Mouse (Mus musculus) CH12.LX (cell line): ENCODE measurements around the gene Emx2. TPM values are rescaled to one million over a fixed set of nuclear protein-coding genes. Genes with fewer than 3 reads are reported as not detected.

Experiments used
- DNase-seq: peaks from one replicate; pipeline ENCODE4 v3.0.0-alpha.2; 2013; ENCODE audit errors: extremely low read depth
- H3K27ac ChIP-seq: 2 replicates; pipeline ENCODE4 v1.5.1; 2012; ENCODE audit warnings: low read depth, mild to moderate bottlenecking, control low read depth, moderate library complexity; ENCODE audit not compliant: insufficient read depth
- H3K27me3 ChIP-seq: replicated peaks from 2 replicates; pipeline ENCODE3; 2012; ENCODE audit warnings: inconsistent platforms
- H3K36me3 ChIP-seq, 2 experiments: replicated peaks in 1 of 2; 2 replicates each; pipeline versions ENCODE3 to v1.6.1; 2012; ENCODE audit warnings: inconsistent platforms in 1 of 2, low read length in 1 of 2, mild to moderate bottlenecking in 1 of 2, mixed read lengths in 1 of 2, moderate library complexity in 1 of 2; ENCODE audit not compliant: control insufficient read depth in 1 of 2, insufficient read depth in 1 of 2
- H3K4me1 ChIP-seq, 2 experiments: 2 replicates each; pipeline ENCODE4 v1.6.1; 2012; ENCODE audit warnings: inconsistent platforms in 1 of 2, moderate library complexity in 1 of 2; ENCODE audit not compliant: insufficient read depth in 2 of 2, control insufficient read depth in 1 of 2
- H3K4me2 ChIP-seq: 2 replicates; pipeline ENCODE4 v1.6.1; 2012; ENCODE audit warnings: low read depth, mild to moderate bottlenecking, control low read depth; ENCODE audit not compliant: poor library complexity, insufficient read depth, severe bottlenecking
- H3K4me3 ChIP-seq, 3 experiments: fragments of 150-350 bp in 1 of 3; sonication (generic) in 1 of 3; replicated peaks in 1 of 3; 2 replicates each; pipeline versions ENCODE3 to v1.5.1; 2011 to 2012; ENCODE audit warnings: low read depth in 2 of 3, low read length in 2 of 3, mild to moderate bottlenecking in 2 of 3, moderate library complexity in 2 of 3, control low read depth in 1 of 3, improper control_type of control experiment in 1 of 3, inconsistent platforms in 1 of 3, mixed read lengths in 1 of 3; ENCODE audit not compliant: poor library complexity in 1 of 3
- H3K79me2 ChIP-seq: replicated peaks from 2 replicates; pipeline ENCODE4 v1.6.1; 2012; ENCODE audit warnings: mild to moderate bottlenecking, moderate library complexity; ENCODE audit not compliant: control insufficient read depth, poor library complexity, insufficient read depth, severe bottlenecking; ENCODE audit errors: extremely low read depth
- H3K9ac ChIP-seq: 2 replicates; pipeline ENCODE4 v1.6.1; 2012; ENCODE audit warnings: low read depth, mild to moderate bottlenecking, control low read depth, moderate library complexity; ENCODE audit not compliant: insufficient read depth
- H3K9me3 ChIP-seq: replicated peaks from 2 replicates; pipeline ENCODE3; 2012; ENCODE audit warnings: low read length, inconsistent platforms, mixed read lengths
- BHLHE40 ChIP-seq: IDR thresholded peaks from 2 replicates; pipeline ENCODE4 v1.6.1; 2011; ENCODE audit warnings: mild to moderate bottlenecking, low read depth, low read length, improper control_type of control experiment
- CHD1 ChIP-seq: IDR thresholded peaks from 2 replicates; pipeline ENCODE4 v1.6.1; 2012; ENCODE audit warnings: low read depth, low read length, improper control_type of control experiment, inconsistent platforms
- CHD2 ChIP-seq: IDR thresholded peaks from 2 replicates; pipeline ENCODE4 v1.6.1; 2011; ENCODE audit warnings: low read length, improper control_type of control experiment
- CTCF ChIP-seq, 2 experiments: IDR thresholded peaks in 1 of 2; conservative IDR thresholded peaks in 1 of 2; 2 replicates each; pipeline ENCODE4 v1.5.1; 2011 to 2012; ENCODE audit warnings: low read depth in 2 of 2, low read length in 2 of 2, improper control_type of control experiment in 1 of 2, inconsistent platforms in 1 of 2, mild to moderate bottlenecking in 1 of 2, moderate library complexity in 1 of 2
- E2F4 ChIP-seq: IDR thresholded peaks from 2 replicates; pipeline ENCODE4 v1.6.1; 2011; ENCODE audit warnings: low read depth, low read length, improper control_type of control experiment; ENCODE audit not compliant: insufficient replicate concordance
- ELF1 ChIP-seq: IDR thresholded peaks from 2 replicates; pipeline ENCODE4 v1.6.1; 2014; ENCODE audit warnings: low read depth, mild to moderate bottlenecking, inconsistent platforms, low read length, improper control_type of control experiment
- EP300 ChIP-seq: IDR thresholded peaks from 2 replicates; pipeline ENCODE4 v1.6.1; 2011; ENCODE audit warnings: low read length, improper control_type of control experiment
- ETS1 ChIP-seq: conservative IDR thresholded peaks from 2 replicates; pipeline ENCODE4 v1.6.1; 2012; ENCODE audit warnings: low read depth, mild to moderate bottlenecking, inconsistent platforms, low read length, improper control_type of control experiment, moderate library complexity
- GABPA ChIP-seq: IDR thresholded peaks from 2 replicates; pipeline ENCODE4 v1.6.1; 2012; ENCODE audit warnings: low read depth, low read length, improper control_type of control experiment, inconsistent platforms; ENCODE audit not compliant: insufficient replicate concordance
- HCFC1 ChIP-seq: IDR thresholded peaks from 2 replicates; pipeline ENCODE4 v1.6.1; 2012; ENCODE audit warnings: low read depth, mild to moderate bottlenecking, inconsistent platforms, low read length, improper control_type of control experiment
- IRF4 ChIP-seq: IDR thresholded peaks from 2 replicates; pipeline ENCODE4 v1.6.1; 2014; ENCODE audit warnings: low read depth, mild to moderate bottlenecking, inconsistent platforms, low read length, improper control_type of control experiment
- JUN ChIP-seq: IDR thresholded peaks from 2 replicates; pipeline ENCODE4 v1.6.1; 2011; ENCODE audit warnings: low read depth, mild to moderate bottlenecking, low read length, improper control_type of control experiment, moderate library complexity; ENCODE audit not compliant: insufficient read depth
- JUND ChIP-seq: conservative IDR thresholded peaks from 2 replicates; pipeline ENCODE4 v1.6.1; 2011; ENCODE audit warnings: low read depth, low read length, improper control_type of control experiment
- KAT2A ChIP-seq: IDR thresholded peaks from 2 replicates; pipeline ENCODE4 v1.6.1; 2012; ENCODE audit warnings: low read length, improper control_type of control experiment, inconsistent platforms; ENCODE audit not compliant: insufficient replicate concordance
- MAFK ChIP-seq: IDR thresholded peaks from 2 replicates; pipeline ENCODE4 v1.6.1; 2011; ENCODE audit warnings: low read length, improper control_type of control experiment; ENCODE audit not compliant: insufficient replicate concordance
- MAX ChIP-seq: IDR thresholded peaks from 2 replicates; pipeline ENCODE4 v1.6.1; 2011; ENCODE audit warnings: low read length, improper control_type of control experiment
- MAZ ChIP-seq: IDR thresholded peaks from 2 replicates; pipeline ENCODE4 v1.6.1; 2012; ENCODE audit warnings: low read depth, mild to moderate bottlenecking, inconsistent platforms, low read length, improper control_type of control experiment, moderate library complexity
- MXI1 ChIP-seq: IDR thresholded peaks from 2 replicates; pipeline ENCODE4 v1.6.1; 2011; ENCODE audit warnings: mild to moderate bottlenecking, low read depth, low read length, improper control_type of control experiment
- MYC ChIP-seq: IDR thresholded peaks from 2 replicates; pipeline ENCODE4 v1.6.1; 2011; ENCODE audit warnings: low read depth, mild to moderate bottlenecking, improper control_type of control experiment, low read length
- NELFE ChIP-seq: IDR thresholded peaks from 2 replicates; pipeline ENCODE4 v1.6.1; 2011; ENCODE audit warnings: low read depth, low read length, improper control_type of control experiment
- PAX5 ChIP-seq: IDR thresholded peaks from 2 replicates; pipeline ENCODE4 v1.6.1; 2012; ENCODE audit warnings: low read length, inconsistent platforms, mixed read lengths
- POLR2A ChIP-seq: IDR thresholded peaks from 2 replicates; pipeline ENCODE4 v1.6.1; 2011; ENCODE audit warnings: low read depth, mild to moderate bottlenecking, improper control_type of control experiment, low read length
- RAD21 ChIP-seq: IDR thresholded peaks from 2 replicates; pipeline ENCODE4 v1.6.1; 2011; ENCODE audit warnings: low read depth, mild to moderate bottlenecking, low read length, improper control_type of control experiment, moderate library complexity
- RCOR1 ChIP-seq: conservative IDR thresholded peaks from 2 replicates; pipeline ENCODE4 v1.6.1; 2012; ENCODE audit warnings: low read depth, mild to moderate bottlenecking, inconsistent platforms, low read length, improper control_type of control experiment
- SIN3A ChIP-seq: IDR thresholded peaks from 2 replicates; pipeline ENCODE4 v1.6.1; 2012; ENCODE audit warnings: low read length, improper control_type of control experiment, inconsistent platforms
- TBP ChIP-seq: conservative IDR thresholded peaks from 2 replicates; pipeline ENCODE4 v1.6.1; 2011; ENCODE audit warnings: low read depth, low read length, improper control_type of control experiment
- TCF12 ChIP-seq: IDR thresholded peaks from 2 replicates; pipeline ENCODE4 v1.6.1; 2014; ENCODE audit warnings: low read depth, mild to moderate bottlenecking, inconsistent platforms, low read length, improper control_type of control experiment
- UBTF ChIP-seq: IDR thresholded peaks from 2 replicates; pipeline ENCODE4 v1.6.1; 2012; ENCODE audit warnings: low read depth, mild to moderate bottlenecking, inconsistent platforms, low read length, improper control_type of control experiment, moderate library complexity
- USF1 ChIP-seq: IDR thresholded peaks from 2 replicates; pipeline ENCODE4 v1.6.1; 2014; ENCODE audit warnings: low read depth, mild to moderate bottlenecking, inconsistent platforms, low read length, improper control_type of control experiment
- USF2 ChIP-seq: conservative IDR thresholded peaks from 2 replicates; pipeline ENCODE4 v1.6.1; 2011; ENCODE audit warnings: low read depth, low read length, improper control_type of control experiment
- ZC3H11A ChIP-seq: IDR thresholded peaks from 2 replicates; pipeline ENCODE4 v1.6.1; 2012; ENCODE audit warnings: low read depth, mild to moderate bottlenecking, inconsistent platforms, low read length, improper control_type of control experiment
- ZKSCAN1 ChIP-seq: IDR thresholded peaks from 2 replicates; pipeline ENCODE4 v1.6.1; 2012; ENCODE audit warnings: low read depth, inconsistent platforms, low read length, improper control_type of control experiment, borderline replicate concordance
- ZMIZ1 ChIP-seq: IDR thresholded peaks from 2 replicates; pipeline ENCODE4 v1.6.1; 2012; ENCODE audit warnings: low read depth, mild to moderate bottlenecking, inconsistent platforms, low read length, improper control_type of control experiment
- ZNF384 ChIP-seq: IDR thresholded peaks from 2 replicates; pipeline ENCODE4 v1.6.1; 2012; ENCODE audit warnings: low read depth, low read length, improper control_type of control experiment, inconsistent platforms
- dilution Hi-C: fragments of 300-500 bp; cut with MboI; formaldehyde crosslinking; loops from 2 replicates; pipeline ENCODE4 v1.14.3; 2020; ENCODE audit warnings: low sequenced_read_pairs; ENCODE audit not compliant: extremely low pct_unique_long_range_greater_than_20kb, extremely low pct_ligation_motif_present
- in situ Hi-C: fragments of 300-500 bp; cut with MboI; formaldehyde crosslinking; loops from 3 replicates; pipeline ENCODE4 v1.14.3; 2019; ENCODE audit warnings: low sequenced_read_pairs, low pct_ligation_motif_present, low pct_unique_long_range_greater_than_20kb, mixed read lengths
- polyA plus RNA-seq: library from polyadenylated mRNA; unstranded; fragments of >175 nt; gene quantifications from 2 replicates; pipeline ENCODE4 v1.2.1, GENCODE M21; 2012; ENCODE audit warnings: low read depth; ENCODE audit not compliant: insufficient read length
- total RNA-seq, 2 experiments: library from RNA; depleted of rRNA; stranded (reverse); fragments of 300-350 nt in 1 of 2; fragments of >200 nt in 1 of 2; gene quantifications; 2 replicates each; pipeline ENCODE4 v1.2.3; 2012 to 2014

Gene Emx2
- total and polyA plus RNA-seq, 3 experiments, result not detected

GRCm38 (mm10) chr19:59423685-59424084, 34.5 kb upstream of the Emx2 start:
- H3K4me2 ChIP-seq, result peak overlapping the region; percentile 32; the same call in 1 of the 2 replicates
- H3K9me3 ChIP-seq, result peaks cover 7% of the 10 kb centered on the region
- in situ Hi-C loops (loop anchor here (25.0 kb wide), 1 partner anchor 714 kb away; no protein-coding TSS in a partner anchor), dilution Hi-C loops (no loop called here)
- no peak overlapping the region for H3K4me3 ChIP-seq
- H3K27ac ChIP-seq, result no peak overlapping the region
- H3K36me3 ChIP-seq, result no peaks in the 10 kb centered on the region
- no peaks in the 10 kb centered on the region for H3K79me2 ChIP-seq
- no peak for DNase-seq
- peaks cover 0 to 14% of the 10 kb centered on the region in 2 experiments; a peak in 2 of 4 replicates for H3K4me1 ChIP-seq
- TF ChIP-seq E2F4 (no peak), IRF4 (no peak; the same call in 1 of the 2 replicates), MAFK (no peak), ELF1 (peak; percentile 37; the same call in 1 of the 2 replicates), ZC3H11A (no peak), JUND (no peak), RAD21 (no peak), ZMIZ1 (no peak), ZNF384 (peak; percentile 55), MAX (no peak), EP300 (peak; percentile 23; the same call in 1 of the 2 replicates), GABPA (no peak), CHD2 (no peak), POLR2A (no peak), NELFE (no peak), CTCF (conservative IDR thresholded peaks at IDR 0.05 in 1 of 2, IDR thresholded peaks at IDR 0.05 in 1 of 2; ENCODE audit: low read depth in 2 of 2, low read length in 2 of 2) (no peak), KAT2A (no peak), TCF12 (peak; percentile 48; the same call in 1 of the 2 replicates), SIN3A (no peak), USF2 (no peak), PAX5 (no peak), MAZ (no peak), MYC (no peak), RCOR1 (no peak), TBP (no peak), BHLHE40 (no peak), ZKSCAN1 (no peak), HCFC1 (no peak), CHD1 (no peak), UBTF (no peak), JUN (no peak), USF1 (no peak), ETS1 (no peak), MXI1 (no peak)
- H3K27me3 ChIP-seq, result no peaks in the 10 kb centered on the region
- no peak overlapping the region for H3K9ac ChIP-seq
